Mouse (Mus musculus) heart, embryonic 12.5 days (tissue): ENCODE data around the gene Oit3. TPM values are rescaled to one million over a fixed set of nuclear protein-coding genes. Genes with fewer than 3 reads are reported as not detected.

ENCODE experiments used
- ATAC-seq: fragments of 200-750 bp; cut with Nextera tagmentation; 2 replicates; pipeline ENCODE4 v1.8.0; 2017; ENCODE audit warnings: moderate TSS enrichment, moderate library complexity; ENCODE audit not compliant: insufficient number of reproducible peaks, low FRiP score
- H3K27ac ChIP-seq: fragments of 300-500 bp; sonication (generic); 2 replicates; pipeline ENCODE4 v1.5.1; 2016; ENCODE audit warnings: mild to moderate bottlenecking, moderate library complexity; ENCODE audit not compliant: poor library complexity, severe bottlenecking
- H3K27me3 ChIP-seq: fragments of 300-500 bp; sonication (generic); replicated peaks from 2 replicates; pipeline ENCODE4 v1.6.1; 2016; ENCODE audit warnings: mild to moderate bottlenecking, moderate library complexity
- H3K36me3 ChIP-seq: fragments of 300-500 bp; sonication (generic); 2 replicates; pipeline ENCODE4 v1.6.1; 2016; ENCODE audit warnings: mild to moderate bottlenecking, moderate library complexity
- H3K4me1 ChIP-seq: fragments of 300-500 bp; sonication (generic); replicated peaks from 2 replicates; pipeline ENCODE4 v1.6.1; 2016; ENCODE audit warnings: mild to moderate bottlenecking
- H3K4me2 ChIP-seq: fragments of 300-500 bp; sonication (generic); 2 replicates; pipeline ENCODE4 v1.6.1; 2016; ENCODE audit warnings: mild to moderate bottlenecking, moderate library complexity
- H3K4me3 ChIP-seq: fragments of 300-500 bp; sonication (generic); 2 replicates; pipeline ENCODE4 v1.5.1; 2016; ENCODE audit warnings: mild to moderate bottlenecking
- H3K9ac ChIP-seq: fragments of 300-500 bp; sonication (generic); 2 replicates; pipeline ENCODE4 v1.6.1; 2016; ENCODE audit warnings: mild to moderate bottlenecking, moderate library complexity
- H3K9me3 ChIP-seq: fragments of 300-500 bp; sonication (generic); replicated peaks from 2 replicates; pipeline ENCODE4 v1.6.1; 2016; ENCODE audit warnings: mild to moderate bottlenecking, moderate library complexity
- WGBS: fragments of 180-500 bp; shearing (Covaris S2); methylation state at CpG from one replicate; pipeline ENCODE4 v1.1.7; 2016; 5-methylcytosine and 5-hydroxymethylcytosine counted together
- polyA plus RNA-seq: library from polyadenylated mRNA; unstranded; fragments of >200 nt; fragmentation: Nextera tagmentation; extraction: Ambion mirVana; gene quantifications from 2 replicates; pipeline ENCODE4 v1.2.1, GENCODE M21; 2016

Gene Oit3
- polyA plus RNA-seq: 4.5 and 5.7 TPM in 2 replicates

DNA sequence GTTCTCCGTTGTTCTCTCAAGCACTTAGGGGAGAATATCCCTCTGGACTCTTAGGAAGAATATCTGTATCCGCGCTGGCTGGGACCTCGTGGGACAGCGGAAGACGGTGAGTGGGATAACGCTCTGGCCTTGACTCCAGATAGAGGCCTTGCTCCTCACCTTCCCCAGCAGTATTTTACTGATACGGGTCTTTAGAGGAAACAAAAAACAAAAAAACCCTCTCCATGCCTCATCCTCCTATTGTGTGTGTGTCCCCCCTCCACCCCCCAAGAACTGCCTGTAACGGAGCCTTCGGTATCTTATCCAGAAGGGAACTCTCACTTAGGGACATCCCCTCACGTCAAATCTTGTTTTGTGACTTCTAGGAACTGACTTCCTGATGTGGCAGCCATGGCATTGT is at the start of gene Oit3:
Gene Oit3, minus strand, starts transcription at position 44 of the 400 bp plus-strand sequence.
- Histone ChIP-seq H3K9me3 (no peaks in the 10 kb centered on the region), H3K4me1 (peaks cover 52% of the 10 kb centered on the region), H3K4me2 (no peak within 1 kb of the TSS), H3K27ac (no peak within 1 kb of the TSS), H3K9ac (no peak within 1 kb of the TSS), H3K4me3 (no peak within 1 kb of the TSS), H3K27me3 (no peaks in the 10 kb centered on the region), H3K36me3 (no peaks in the 10 kb centered on the region)
- 47% methylated on average over 11 of the region's 11 CpGs for WGBS
- ATAC-seq: 0 out of 2 replicates have a peak, but pooled peaks have one; percentile 20

DNA sequence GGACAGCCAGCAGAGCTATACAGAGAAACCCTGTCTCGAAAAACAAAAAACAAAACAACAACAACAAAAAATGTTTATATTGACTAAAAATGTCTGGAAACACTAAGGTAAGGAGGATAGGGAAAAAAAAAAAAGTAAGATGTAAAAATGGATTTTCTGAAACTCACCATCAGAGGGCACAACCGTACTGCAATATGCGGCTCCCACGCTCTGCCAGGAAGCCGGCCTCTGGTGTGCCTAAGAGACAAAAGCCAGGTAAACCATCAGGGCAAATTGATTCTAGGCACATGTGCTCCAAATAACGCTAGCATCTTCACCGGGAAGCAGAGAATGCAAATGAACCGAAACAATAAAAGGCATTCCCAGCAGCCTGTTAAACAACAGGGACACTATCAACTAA is 49.3 kb upstream of the Oit3 start:
- H3K9ac ChIP-seq: no peak overlapping the region
- H3K27me3 ChIP-seq: no peaks in the 10 kb centered on the region
- no peak overlapping the region for H3K4me2 ChIP-seq
- H3K27ac ChIP-seq: no peak overlapping the region
- no peak for ATAC-seq
- H3K36me3 ChIP-seq: peaks cover 37% of the 10 kb centered on the region
- WGBS: 85% methylated on average over 8 of the region's 8 CpGs
- H3K4me1 ChIP-seq: peaks cover 8% of the 10 kb centered on the region
- no peak overlapping the region for H3K4me3 ChIP-seq
- peaks cover 16% of the 10 kb centered on the region for H3K9me3 ChIP-seq

DNA sequence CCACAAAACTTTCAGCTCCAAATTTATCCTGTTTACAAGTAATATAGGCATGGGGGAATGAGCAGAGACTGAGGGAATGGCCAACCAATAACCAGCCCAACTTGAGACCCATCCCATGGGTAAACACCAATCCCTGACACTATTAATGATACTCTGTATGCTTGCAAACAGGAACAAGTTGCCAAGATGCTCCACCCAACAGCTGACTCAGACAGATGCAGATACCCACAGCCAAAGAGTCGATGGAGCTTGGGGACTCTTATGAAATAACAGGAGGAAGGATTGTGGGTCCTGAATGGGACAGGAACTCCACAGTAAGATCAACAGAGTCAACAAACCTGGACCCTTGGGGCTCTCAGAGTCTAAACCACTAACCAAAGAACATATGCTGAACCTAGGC is 47.8 kb upstream of the Oit3 start:
- WGBS: 82% methylated on average over 1 of the region's 1 CpGs
- H3K36me3 ChIP-seq: peaks cover 37% of the 10 kb centered on the region
- no peak for ATAC-seq

DNA sequence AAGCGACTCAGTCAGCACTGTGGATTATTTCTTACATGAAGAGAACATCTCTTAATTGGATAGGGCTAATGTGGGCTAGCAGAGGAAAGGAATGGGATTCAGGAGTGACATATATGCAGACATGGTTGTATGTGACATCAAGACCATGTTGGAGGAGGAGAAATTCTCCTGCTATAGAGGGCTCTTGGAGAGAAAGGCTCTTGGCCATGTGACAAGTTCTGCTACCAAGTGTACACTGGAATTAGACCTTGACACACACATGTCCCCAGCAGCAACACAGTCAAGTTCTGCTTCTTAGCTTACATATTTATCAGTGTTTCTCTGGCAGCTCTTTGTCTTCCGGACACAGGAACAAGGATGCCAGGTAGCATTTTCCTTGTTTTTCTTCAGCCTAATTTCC is 45.8 kb upstream of the Oit3 start:
- Histone ChIP-seq H3K9me3 (peaks cover 16% of the 10 kb centered on the region), H3K9ac (no peak overlapping the region), H3K36me3 (peaks cover 37% of the 10 kb centered on the region), H3K4me1 (no peaks in the 10 kb centered on the region), H3K27me3 (no peaks in the 10 kb centered on the region), H3K27ac (no peak overlapping the region), H3K4me3 (no peak overlapping the region), H3K4me2 (no peak overlapping the region)
- no peak for ATAC-seq
- WGBS: 82% methylated on average over 2 of the region's 2 CpGs

More for the DNA sequence above, 47.8 kb upstream of the Oit3 start:
- no peak overlapping the region for H3K4me2 ChIP-seq
- H3K27me3 ChIP-seq: no peaks in the 10 kb centered on the region
- H3K4me3 ChIP-seq: no peak overlapping the region
- peaks cover 16% of the 10 kb centered on the region for H3K9me3 ChIP-seq
- no peak overlapping the region for H3K27ac ChIP-seq
- peaks cover 7% of the 10 kb centered on the region for H3K4me1 ChIP-seq
- H3K9ac ChIP-seq: no peak overlapping the region

DNA sequence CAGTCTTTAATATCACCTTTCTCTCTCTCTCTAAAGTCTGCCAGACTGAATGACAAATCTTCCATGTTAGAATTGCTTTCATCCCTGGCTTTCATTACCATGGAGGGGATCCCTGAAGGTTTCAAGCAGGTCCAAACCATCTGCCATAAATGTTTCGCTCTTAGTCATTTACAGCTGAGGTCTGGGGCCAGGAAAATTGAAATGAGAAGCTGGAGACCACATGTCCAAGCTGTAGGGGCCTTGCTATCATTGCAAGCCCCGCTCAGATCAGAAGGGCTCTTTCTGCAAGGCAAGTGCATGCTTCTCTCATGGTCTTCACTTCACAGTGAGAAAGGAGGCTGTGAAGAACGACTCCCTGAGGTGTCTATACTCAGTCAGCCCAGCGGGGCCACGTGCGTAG is 42.7 kb upstream of the Oit3 start:
- peaks cover 25% of the 10 kb centered on the region for H3K36me3 ChIP-seq
- no peak overlapping the region for H3K9ac ChIP-seq
- ATAC-seq: no peak
- peaks cover 9% of the 10 kb centered on the region for H3K9me3 ChIP-seq
- no peaks in the 10 kb centered on the region for H3K27me3 ChIP-seq
- H3K4me2 ChIP-seq: no peak overlapping the region
- H3K27ac ChIP-seq: no peak overlapping the region
- H3K4me1 ChIP-seq: no peaks in the 10 kb centered on the region
- 87% methylated on average over 6 of the region's 6 CpGs for WGBS
- no peak overlapping the region for H3K4me3 ChIP-seq

DNA sequence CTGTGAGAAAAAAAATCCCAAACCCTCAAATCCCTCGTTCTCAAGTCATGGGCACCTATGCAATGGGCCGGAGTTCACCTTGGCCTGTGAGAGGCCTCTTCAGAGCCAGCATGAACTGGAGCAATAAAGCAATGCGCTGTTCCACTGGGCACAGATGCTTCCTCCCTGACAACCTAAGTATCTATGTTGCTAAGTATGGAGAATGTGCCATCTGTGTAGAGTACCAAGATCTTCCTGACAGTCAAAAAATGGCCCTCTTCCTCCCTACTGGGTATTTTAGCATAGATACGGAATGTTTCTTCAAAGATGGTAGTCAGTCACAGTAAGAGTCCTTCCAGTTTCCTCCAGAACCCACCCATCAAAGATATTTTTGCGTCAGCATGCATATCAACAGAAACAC is 39.8 kb upstream of the Oit3 start:
- Histone ChIP-seq H3K27me3 (no peaks in the 10 kb centered on the region), H3K9ac (no peak overlapping the region), H3K36me3 (peaks cover 10% of the 10 kb centered on the region), H3K4me1 (no peaks in the 10 kb centered on the region), H3K4me3 (no peak overlapping the region), H3K4me2 (no peak overlapping the region), H3K9me3 (peaks cover 10% of the 10 kb centered on the region; the same call in 1 of the 2 replicates), H3K27ac (no peak overlapping the region)
- no peak for ATAC-seq
- 84% methylated on average over 5 of the region's 5 CpGs for WGBS

DNA sequence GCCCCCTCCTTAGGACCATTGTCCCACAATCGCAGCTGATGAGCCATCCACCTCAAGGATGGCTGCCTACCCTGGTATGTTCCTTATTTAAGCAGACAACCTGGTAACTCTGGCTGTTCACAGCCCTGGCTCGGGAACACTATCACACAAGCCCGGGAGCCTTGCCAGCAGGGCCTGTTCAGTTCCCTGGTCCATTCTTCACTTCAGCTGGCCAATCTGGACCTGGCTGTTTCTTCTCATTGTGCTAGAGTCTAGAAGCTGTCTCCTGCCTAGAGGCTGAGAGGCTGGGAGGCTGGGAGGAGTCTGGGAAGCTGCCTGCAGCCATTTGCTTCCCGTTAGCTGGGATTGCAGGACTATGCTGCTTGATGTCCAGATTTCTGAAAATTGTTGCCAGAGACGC is 28.9 kb upstream of the Oit3 start:
- Histone ChIP-seq H3K4me3 (no peak overlapping the region), H3K9ac (no peak overlapping the region), H3K27me3 (no peaks in the 10 kb centered on the region), H3K27ac (0 out of 2 replicates have a peak overlapping the region, but pooled peaks have one; percentile 3), H3K4me1 (peaks cover 25% of the 10 kb centered on the region), H3K9me3 (no peaks in the 10 kb centered on the region), H3K36me3 (peaks cover 12% of the 10 kb centered on the region), H3K4me2 (no peak overlapping the region)
- WGBS: 45% methylated on average over 5 of the region's 5 CpGs
- ATAC-seq: no peak

DNA sequence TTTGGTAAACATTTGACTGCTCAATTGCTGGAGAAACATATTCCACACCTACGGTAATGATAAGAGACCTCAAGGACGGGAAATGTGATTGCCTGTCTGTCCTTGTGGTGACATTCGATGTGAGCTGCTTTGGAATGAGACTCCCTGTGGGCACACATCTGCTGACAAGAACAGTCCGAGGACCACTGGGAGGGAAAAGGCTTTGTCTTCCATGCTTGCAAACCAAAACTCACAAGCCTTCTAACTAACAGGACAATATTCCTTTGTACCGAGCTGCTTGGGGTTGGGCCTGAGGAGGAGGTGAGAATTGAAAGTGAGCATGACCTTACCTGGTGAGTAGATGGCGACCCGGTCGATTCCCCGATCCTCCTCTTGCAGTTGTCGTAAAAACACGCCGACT is 25.7 kb upstream of the Oit3 start:
- Histone ChIP-seq H3K27ac (no peak overlapping the region), H3K36me3 (peaks cover 15% of the 10 kb centered on the region), H3K9ac (no peak overlapping the region), H3K4me2 (no peak overlapping the region), H3K27me3 (no peaks in the 10 kb centered on the region), H3K9me3 (no peaks in the 10 kb centered on the region), H3K4me1 (peaks cover 29% of the 10 kb centered on the region), H3K4me3 (no peak overlapping the region)
- 71% methylated on average over 12 of the region's 12 CpGs for WGBS
- ATAC-seq: no peak

DNA sequence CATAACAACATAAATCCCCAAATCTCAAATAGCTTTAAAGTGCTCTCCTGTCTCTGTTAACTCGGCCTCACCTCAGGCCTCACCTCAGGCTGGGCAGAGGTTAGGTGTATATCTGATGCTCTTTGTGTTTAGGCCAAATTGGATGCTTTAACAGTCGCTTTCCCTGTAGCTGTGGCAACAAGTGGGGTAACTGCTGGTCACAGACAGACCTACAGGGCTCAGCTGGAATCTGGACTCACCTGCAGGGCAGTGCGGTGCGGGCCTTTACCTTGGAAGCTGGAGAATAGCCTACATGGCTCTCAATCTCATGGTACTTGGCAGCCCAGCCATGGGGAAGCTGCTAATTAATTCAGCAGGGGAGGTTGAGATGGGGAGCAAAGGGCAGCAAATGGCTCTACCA is 25.0 kb upstream of the Oit3 start:
- H3K9ac ChIP-seq: no peak overlapping the region
- H3K27ac ChIP-seq: no peak overlapping the region
- peaks cover 34% of the 10 kb centered on the region for H3K4me1 ChIP-seq
- 86% methylated on average over 4 of the region's 4 CpGs for WGBS
- no peaks in the 10 kb centered on the region for H3K9me3 ChIP-seq
- H3K4me2 ChIP-seq: no peak overlapping the region
- no peak for ATAC-seq
- H3K27me3 ChIP-seq: no peaks in the 10 kb centered on the region
- H3K4me3 ChIP-seq: no peak overlapping the region
- H3K36me3 ChIP-seq: peaks cover 17% of the 10 kb centered on the region

DNA sequence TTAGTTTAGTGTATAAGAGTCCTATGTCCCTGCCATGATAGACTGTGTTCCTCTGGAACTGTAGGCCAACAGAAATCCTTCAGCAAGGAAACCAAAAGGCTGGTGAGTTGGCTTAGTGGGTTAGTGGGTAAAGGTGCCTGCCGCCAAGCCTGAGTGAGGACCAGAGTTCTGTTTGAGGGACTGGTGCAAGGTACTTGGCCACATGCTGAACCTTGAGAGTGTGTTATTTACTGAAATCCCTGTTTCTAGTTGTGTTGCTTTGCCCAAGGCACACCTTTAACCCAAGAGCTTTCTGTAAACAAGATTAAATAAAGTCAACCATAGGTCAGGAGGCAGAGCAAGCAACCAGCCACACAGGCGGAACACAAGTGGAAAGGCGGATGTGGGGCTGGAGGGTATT is 24.0 kb upstream of the Oit3 start:
- Histone ChIP-seq H3K27ac (no peak overlapping the region), H3K9ac (no peak overlapping the region), H3K4me1 (peaks cover 32% of the 10 kb centered on the region), H3K9me3 (no peaks in the 10 kb centered on the region), H3K4me2 (no peak overlapping the region), H3K27me3 (no peaks in the 10 kb centered on the region), H3K36me3 (peaks cover 17% of the 10 kb centered on the region), H3K4me3 (no peak overlapping the region)
- WGBS: 84% methylated on average over 3 of the region's 3 CpGs
- ATAC-seq: no peak

DNA sequence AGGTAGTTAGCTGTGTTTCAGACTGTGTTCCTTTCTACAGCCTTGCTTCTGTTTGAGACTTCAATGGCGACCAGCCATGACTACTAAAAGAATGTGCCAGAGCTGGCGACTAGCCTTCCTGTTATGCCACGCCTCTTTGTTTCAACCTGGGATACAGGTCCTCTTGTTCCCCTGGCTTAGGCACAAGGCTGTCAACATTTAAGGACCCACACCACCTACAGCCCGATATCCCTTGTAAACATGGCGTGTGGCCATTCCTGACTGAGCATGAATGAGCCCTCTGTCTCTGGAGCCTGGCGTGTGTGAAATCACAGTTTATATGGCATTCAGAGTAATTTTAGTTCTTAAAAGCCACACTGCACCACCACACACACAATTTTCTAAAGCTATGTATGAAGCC is 20.7 kb upstream of the Oit3 start:
- Histone ChIP-seq H3K27ac (no peak overlapping the region), H3K27me3 (no peaks in the 10 kb centered on the region), H3K9ac (no peak overlapping the region), H3K36me3 (peaks cover 22% of the 10 kb centered on the region), H3K4me2 (no peak overlapping the region), H3K4me3 (no peak overlapping the region), H3K9me3 (0 out of 2 replicates have a peak, but pooled peaks cover 4% of the 10 kb centered on the region), H3K4me1 (peaks cover 14% of the 10 kb centered on the region)
- no peak for ATAC-seq
- WGBS: 73% methylated on average over 6 of the region's 6 CpGs

DNA sequence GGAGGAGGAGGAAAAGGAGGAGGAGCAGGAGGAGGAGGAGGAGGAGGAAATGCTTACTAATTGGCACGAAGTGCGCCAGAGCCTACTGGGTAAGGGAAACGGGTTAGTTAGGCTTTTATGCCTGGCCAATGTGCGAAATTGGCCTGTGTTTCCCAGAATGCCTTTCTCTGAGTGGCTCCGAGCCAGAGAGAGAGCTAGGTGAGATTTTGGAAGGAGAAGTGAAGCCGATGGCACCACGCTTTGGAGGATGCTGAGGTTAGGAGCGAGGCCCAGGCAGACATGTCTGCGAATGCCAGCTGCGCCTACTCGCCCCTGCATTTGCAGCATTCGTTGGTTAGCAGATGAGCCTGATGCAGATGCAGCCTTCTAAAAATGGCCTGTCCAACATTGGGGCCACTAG is 18.2 kb upstream of the Oit3 start:
- 93% methylated on average over 12 of the region's 12 CpGs for WGBS
- H3K27ac ChIP-seq: no peak overlapping the region
- no peak for ATAC-seq
- H3K36me3 ChIP-seq: peaks cover 23% of the 10 kb centered on the region
- 0 out of 2 replicates have a peak, but pooled peaks cover 8% of the 10 kb centered on the region for H3K4me1 ChIP-seq
- H3K4me2 ChIP-seq: no peak overlapping the region
- no peak overlapping the region for H3K9ac ChIP-seq
- H3K27me3 ChIP-seq: no peaks in the 10 kb centered on the region
- no peak overlapping the region for H3K4me3 ChIP-seq
- H3K9me3 ChIP-seq: 0 out of 2 replicates have a peak, but pooled peaks cover 4% of the 10 kb centered on the region
